Mouse (Mus musculus) midbrain, embryonic 14.5 days (tissue): Measurements from ENCODE around the gene Rsc1a1. TPM values are rescaled to one million over a fixed set of nuclear protein-coding genes. Genes with fewer than 3 reads are reported as not detected.

Source experiments
- ATAC-seq: fragments of 200-750 bp; cut with Nextera tagmentation; 2 replicates; pipeline ENCODE4 v1.8.0; 2017; ENCODE audit warnings: moderate number of reproducible peaks, moderate library complexity; ENCODE audit not compliant: low FRiP score, low TSS enrichment
- DNase-seq: peaks from one replicate; pipeline ENCODE4 v3.0.0-alpha.2; 2015
- H3K27ac ChIP-seq: fragments of 300-500 bp; sonication (generic); replicated peaks from 2 replicates; pipeline ENCODE4 v1.5.1; 2014; ENCODE audit warnings: mild to moderate bottlenecking, low read depth, low read length, moderate library complexity
- H3K27me3 ChIP-seq: fragments of 300-500 bp; sonication (generic); 2 replicates; pipeline ENCODE4 v1.6.1; 2014; ENCODE audit warnings: low read length, control low read depth, mixed read lengths; ENCODE audit not compliant: control insufficient read depth, insufficient read depth
- H3K36me3 ChIP-seq: fragments of 300-500 bp; sonication (generic); 2 replicates; pipeline ENCODE4 v1.6.1; 2014; ENCODE audit warnings: low read length, control low read depth; ENCODE audit not compliant: control insufficient read depth, insufficient read depth
- H3K4me1 ChIP-seq: fragments of 300-500 bp; sonication (generic); 2 replicates; pipeline ENCODE4 v1.6.1; 2014; ENCODE audit warnings: mild to moderate bottlenecking, antibody characterized with exemption, low read length, control low read depth; ENCODE audit not compliant: control insufficient read depth, insufficient read depth
- H3K4me2 ChIP-seq: fragments of 300-500 bp; sonication (generic); 2 replicates; pipeline ENCODE4 v1.6.1; 2014; ENCODE audit warnings: mild to moderate bottlenecking, low read length, moderate library complexity
- H3K4me3 ChIP-seq: fragments of 300-500 bp; sonication (generic); replicated peaks from 2 replicates; pipeline ENCODE4 v1.5.1; 2014; ENCODE audit warnings: low read depth, low read length
- H3K9ac ChIP-seq: fragments of 300-500 bp; sonication (generic); replicated peaks from 2 replicates; pipeline ENCODE4 v1.6.1; 2014; ENCODE audit warnings: mild to moderate bottlenecking, low read length, moderate library complexity
- H3K9me3 ChIP-seq: fragments of 300-500 bp; sonication (generic); 2 replicates; pipeline ENCODE4 v1.6.1; 2016; ENCODE audit warnings: low read length, control low read depth, mixed read lengths; ENCODE audit not compliant: control insufficient read depth
- WGBS: fragments of 180-500 bp; shearing (Covaris S2); extraction: QIAGEN DNeasy Blood & Tissue Kit; methylation state at CpG from one replicate; pipeline ENCODE4 v1.1.7; 2014; 5-methylcytosine and 5-hydroxymethylcytosine counted together
- polyA plus RNA-seq: library from polyadenylated mRNA; unstranded; fragments of >200 nt; fragmentation: Nextera tagmentation; extraction: Ambion mirVana; gene quantifications from 2 replicates; pipeline ENCODE4 v1.2.1, GENCODE M21; 2014

The Rsc1a1 gene
- polyA plus RNA-seq, 1 experiment from 2014 or later = not detected

DNA sequence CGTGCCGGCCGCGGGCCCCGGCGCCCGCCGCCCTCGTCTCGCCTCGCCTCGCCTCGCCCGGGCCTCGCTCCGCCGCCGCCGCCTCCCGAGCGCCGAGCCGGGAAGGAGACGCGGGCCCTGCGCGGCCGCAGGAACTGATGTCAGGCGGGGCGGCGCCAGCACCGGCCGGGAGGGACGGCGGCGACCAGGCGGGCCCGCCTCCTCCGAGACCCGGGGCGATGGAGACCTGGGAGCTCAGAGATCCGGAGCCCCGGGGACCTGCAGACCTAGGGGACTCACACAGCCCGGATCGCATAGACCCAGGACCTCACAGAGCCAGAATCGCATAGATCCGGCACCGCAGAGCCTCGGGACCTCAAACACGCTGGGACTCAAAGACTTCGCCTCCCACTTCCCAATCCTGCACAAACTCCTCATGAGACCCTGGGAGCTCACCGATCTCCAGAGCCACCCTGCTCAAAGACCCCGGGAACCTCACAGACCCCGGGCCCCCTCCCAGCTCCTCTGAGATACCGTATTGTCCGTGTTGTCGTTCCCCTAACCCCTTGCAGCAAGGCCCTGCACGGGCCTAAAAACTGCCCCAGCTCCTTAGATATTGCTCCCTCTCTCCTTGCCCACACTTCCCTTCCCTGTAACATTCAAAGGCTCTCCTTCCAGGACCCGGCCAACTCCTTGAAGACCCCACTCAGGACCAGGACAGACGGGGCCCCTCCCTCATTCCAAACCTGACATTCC, 21.2 kb downstream of the Rsc1a1 start:
- ATAC-seq = peak; percentile 76
- peak; percentile 84 for DNase-seq
- Histone ChIP-seq H3K9ac (peak overlapping the region; percentile 98), H3K9me3 (no peaks in the 10 kb centered on the region), H3K4me2 (peak overlapping the region; percentile 64), H3K27me3 (no peaks in the 10 kb centered on the region), H3K4me3 (peak overlapping the region; percentile 76), H3K4me1 (peaks cover 11% of the 10 kb centered on the region), H3K36me3 (peaks cover 13% of the 10 kb centered on the region), H3K27ac (peak overlapping the region; percentile 83)
- under 1% methylated on average over 59 of the region's 60 CpGs for WGBS

DNA sequence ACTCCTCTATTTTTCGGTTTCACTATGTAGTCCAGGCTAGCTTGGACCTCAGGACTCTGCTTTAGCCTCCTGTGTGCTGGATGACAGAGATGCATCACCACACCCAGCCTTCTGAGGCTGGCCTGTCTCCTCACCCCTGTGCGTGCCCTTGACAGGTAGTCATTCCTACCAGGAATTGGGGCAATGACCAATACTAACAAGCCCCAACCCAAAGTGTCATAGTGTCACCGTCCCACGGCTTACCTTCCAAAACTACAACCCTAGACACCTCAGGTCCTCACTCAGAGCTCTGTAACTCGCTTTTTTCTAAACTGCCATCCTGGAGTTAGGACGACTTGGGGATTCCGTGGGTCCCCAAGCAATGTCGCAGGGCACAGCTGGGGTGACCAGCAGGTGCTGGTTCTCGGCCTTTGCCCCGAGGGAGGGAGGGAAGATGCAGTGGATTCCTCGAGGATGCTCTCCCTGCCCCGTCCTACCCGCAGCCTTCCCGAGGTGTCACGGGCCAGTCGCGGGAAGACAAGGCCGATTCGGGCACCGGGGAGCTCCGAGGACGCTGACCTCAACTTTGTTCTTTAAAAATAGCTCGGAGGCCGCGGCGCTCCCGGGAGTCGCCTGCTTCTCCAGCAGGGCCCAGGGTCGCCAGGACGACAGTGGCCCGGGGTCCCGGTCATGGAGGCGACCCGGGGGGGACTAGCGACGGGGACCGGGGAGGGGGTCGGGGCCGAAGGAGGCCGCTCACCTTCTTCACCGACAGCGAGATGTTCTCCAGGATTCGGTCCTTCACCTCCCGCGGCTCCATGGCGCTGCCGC, 22.1 kb downstream of the Rsc1a1 start:
- Histone ChIP-seq H3K9me3 (no peaks in the 10 kb centered on the region), H3K36me3 (peaks cover 18% of the 10 kb centered on the region), H3K4me3 (peak overlapping the region; percentile 76), H3K27me3 (no peaks in the 10 kb centered on the region), H3K27ac (peak overlapping the region; percentile 83), H3K4me1 (peaks cover 11% of the 10 kb centered on the region), H3K9ac (peak overlapping the region; percentile 98), H3K4me2 (peak overlapping the region; percentile 64)
- peak; percentile 34 for ATAC-seq
- peak; percentile 56 for DNase-seq
- 4% methylated on average over 47 of the region's 47 CpGs for WGBS

DNA sequence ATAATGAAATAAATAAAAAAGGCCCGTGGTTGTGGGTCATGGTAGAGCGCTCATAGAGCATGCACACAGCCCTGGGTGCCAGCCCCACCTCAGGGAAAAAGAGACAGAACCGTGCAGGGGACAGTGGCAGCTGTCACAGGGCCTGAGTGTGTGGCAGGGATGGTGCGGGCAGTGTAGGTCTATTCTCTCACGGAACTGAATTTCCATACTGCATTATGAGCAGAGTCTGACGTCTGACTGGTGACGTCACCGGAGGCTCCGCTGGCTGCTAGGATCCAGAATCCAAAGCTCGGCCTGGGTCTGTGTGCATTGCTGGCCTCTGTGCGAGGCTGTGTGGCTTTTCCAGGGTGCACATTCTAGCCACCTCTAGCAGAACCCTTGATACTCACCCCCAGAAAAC, 24.5 kb downstream of the Rsc1a1 start:
- 71% methylated on average over 11 of the region's 11 CpGs for WGBS
- no peaks in the 10 kb centered on the region for H3K27me3 ChIP-seq
- no peak overlapping the region for H3K4me2 ChIP-seq
- H3K9me3 ChIP-seq = no peaks in the 10 kb centered on the region
- peaks cover 22% of the 10 kb centered on the region for H3K36me3 ChIP-seq
- no peak overlapping the region for H3K9ac ChIP-seq
- H3K4me3 ChIP-seq = no peak overlapping the region
- peaks cover 11% of the 10 kb centered on the region for H3K4me1 ChIP-seq
- DNase-seq (no peak), ATAC-seq (no peak)
- no peak overlapping the region for H3K27ac ChIP-seq

DNA sequence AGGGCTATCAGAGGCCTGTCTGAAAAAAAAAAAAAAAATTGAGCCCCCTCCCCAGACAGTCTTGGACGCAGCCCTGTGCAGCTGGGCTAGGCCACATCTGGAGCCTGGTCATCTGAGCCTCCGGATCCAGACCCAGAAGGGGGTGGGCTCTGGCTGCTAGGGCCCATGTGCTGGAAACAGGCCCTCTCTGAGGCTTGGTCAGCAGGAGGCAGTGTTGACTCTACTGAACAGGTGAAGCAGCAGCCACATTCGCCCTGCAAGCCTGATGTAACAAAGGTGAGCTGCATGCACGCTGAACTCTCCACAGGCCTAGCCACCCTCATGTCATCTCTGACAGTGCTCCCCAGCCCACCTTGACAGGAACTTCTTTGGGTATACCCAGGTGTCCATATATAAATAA, 25.7 kb downstream of the Rsc1a1 start:
- Histone ChIP-seq H3K4me3 (no peak overlapping the region), H3K9me3 (no peaks in the 10 kb centered on the region), H3K27ac (no peak overlapping the region), H3K27me3 (no peaks in the 10 kb centered on the region), H3K36me3 (peaks cover 22% of the 10 kb centered on the region), H3K9ac (no peak overlapping the region), H3K4me1 (peaks cover 9% of the 10 kb centered on the region), H3K4me2 (no peak overlapping the region)
- WGBS = 70% methylated on average over 4 of the region's 4 CpGs
- ATAC-seq (no peak), DNase-seq (no peak)

DNA sequence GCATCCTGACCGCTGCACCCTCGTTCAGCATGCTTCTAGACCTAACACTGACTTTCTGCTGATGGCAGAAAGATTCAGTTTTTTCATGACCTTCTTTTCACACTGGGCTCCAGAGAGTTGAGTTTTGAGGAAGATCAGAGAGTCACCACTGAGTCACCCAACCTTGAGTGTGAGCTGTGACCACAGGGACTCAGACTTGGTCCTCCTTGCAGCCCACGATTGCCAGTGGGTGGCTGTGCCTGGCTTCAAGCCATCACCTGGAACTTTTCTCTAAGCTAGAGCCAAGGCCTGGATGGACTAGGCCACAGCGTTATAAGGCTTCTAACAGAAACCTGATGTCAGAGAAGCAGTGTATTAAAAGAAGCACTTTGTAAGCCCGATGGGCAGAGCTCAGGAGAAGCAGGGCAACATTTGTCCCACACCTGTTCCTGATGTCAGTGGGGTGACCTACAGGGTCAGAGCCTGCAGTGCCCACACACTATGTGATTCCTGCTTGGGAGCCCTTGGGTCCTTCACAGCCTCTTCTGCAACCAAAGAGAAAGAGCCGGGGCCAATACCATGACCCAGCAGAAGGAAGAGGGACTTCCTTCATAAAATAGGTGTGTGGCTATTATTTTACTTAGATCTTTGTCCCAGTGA, 26.4 kb downstream of the Rsc1a1 start:
- Histone ChIP-seq H3K4me3 (no peak overlapping the region), H3K27me3 (no peaks in the 10 kb centered on the region), H3K9ac (no peak overlapping the region), H3K36me3 (peaks cover 25% of the 10 kb centered on the region), H3K4me2 (no peak overlapping the region), H3K9me3 (no peaks in the 10 kb centered on the region), H3K27ac (no peak overlapping the region), H3K4me1 (peaks cover 9% of the 10 kb centered on the region)
- ATAC-seq (no peak), DNase-seq (no peak)
- 95% methylated on average over 6 of the region's 6 CpGs for WGBS

DNA sequence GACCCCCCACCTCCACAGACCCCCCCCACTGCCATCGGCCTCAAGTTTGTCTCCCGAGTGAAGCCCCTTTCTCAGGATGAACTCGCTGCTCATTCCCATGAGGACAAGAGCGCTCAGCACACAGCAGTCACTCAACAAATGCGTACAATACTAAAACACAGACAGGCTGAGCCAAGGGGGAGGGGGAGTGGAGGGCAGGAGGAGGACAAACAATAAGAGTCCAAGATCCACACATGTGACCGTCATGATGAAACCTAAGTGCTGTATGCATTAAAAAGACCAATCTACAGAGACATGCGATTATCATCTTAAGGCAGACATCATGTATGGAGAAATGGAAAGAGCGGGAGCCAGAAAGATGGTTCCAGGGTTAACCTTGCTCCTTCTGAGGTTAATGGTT, 28.5 kb downstream of the Rsc1a1 start:
- peaks cover 4% of the 10 kb centered on the region; the same call in 1 of the 2 replicates for H3K4me1 ChIP-seq
- DNase-seq (no peak), ATAC-seq (no peak)
- H3K4me3 ChIP-seq = no peak overlapping the region
- H3K9ac ChIP-seq = no peak overlapping the region
- H3K36me3 ChIP-seq = peaks cover 34% of the 10 kb centered on the region
- WGBS = 68% methylated on average over 8 of the region's 8 CpGs
- H3K4me2 ChIP-seq = no peak overlapping the region
- H3K27ac ChIP-seq = no peak overlapping the region
- no peaks in the 10 kb centered on the region for H3K9me3 ChIP-seq
- no peaks in the 10 kb centered on the region for H3K27me3 ChIP-seq

DNA sequence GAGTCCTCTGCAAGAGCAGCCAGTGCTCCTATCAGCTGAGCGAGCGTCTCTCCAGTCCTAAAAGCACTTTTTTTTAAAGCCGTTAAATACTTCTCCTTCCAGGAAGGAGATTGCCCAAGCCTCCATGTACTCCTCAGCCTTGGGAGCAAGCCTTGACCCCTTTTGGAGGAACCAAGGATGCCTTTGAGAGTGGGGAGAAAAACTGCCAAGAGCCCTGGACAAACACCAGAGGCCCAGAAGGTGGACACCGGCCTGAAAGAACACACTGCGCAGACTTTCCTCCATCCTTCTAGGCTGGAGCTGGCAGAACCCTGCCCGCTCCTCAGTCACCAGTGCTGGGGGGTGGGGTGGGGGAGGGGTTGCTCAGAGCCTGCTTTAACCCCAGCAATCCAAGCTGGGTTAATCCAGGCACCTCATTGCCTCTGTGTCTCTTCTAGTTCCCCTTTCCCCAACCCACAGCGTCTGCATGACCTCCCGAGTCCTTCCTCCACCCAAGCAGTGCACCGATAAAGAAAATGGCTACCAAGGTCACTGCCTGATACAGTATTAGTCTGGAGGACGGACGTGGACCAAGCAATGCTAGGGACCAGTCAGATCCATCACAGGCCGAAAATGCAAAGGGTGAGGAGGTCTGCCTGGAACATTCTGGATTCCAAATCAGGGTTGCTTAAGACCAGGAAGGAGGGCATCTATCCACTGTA, 29.3 kb downstream of the Rsc1a1 start:
- ATAC-seq (no peak), DNase-seq (no peak)
- no peak overlapping the region for H3K9ac ChIP-seq
- H3K9me3 ChIP-seq = no peaks in the 10 kb centered on the region
- H3K27ac ChIP-seq = no peak overlapping the region
- peaks cover 4% of the 10 kb centered on the region; the same call in 1 of the 2 replicates for H3K4me1 ChIP-seq
- H3K4me2 ChIP-seq = no peak overlapping the region
- H3K4me3 ChIP-seq = no peak overlapping the region
- peaks cover 40% of the 10 kb centered on the region for H3K36me3 ChIP-seq
- 92% methylated on average over 12 of the region's 12 CpGs for WGBS
- H3K27me3 ChIP-seq = no peaks in the 10 kb centered on the region

DNA sequence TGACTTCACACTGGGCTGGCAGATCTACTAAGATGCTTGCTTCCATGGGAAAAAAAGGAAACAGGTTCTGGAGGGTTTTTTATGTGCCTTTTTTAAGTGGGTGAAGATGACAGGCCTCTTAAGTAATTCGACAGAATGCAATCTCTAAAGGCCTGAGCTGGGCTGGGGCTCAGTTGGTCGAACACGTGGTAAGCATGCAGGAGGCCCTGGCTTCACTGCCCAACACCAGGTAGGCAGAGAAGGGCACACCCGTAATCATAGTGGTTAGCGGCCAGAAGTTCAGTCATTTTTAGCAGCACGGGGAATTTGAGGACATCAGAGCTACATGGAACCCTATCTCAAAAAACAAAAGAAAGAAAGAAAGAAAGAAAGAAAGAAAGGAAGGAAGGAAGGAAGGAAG, 30.9 kb downstream of the Rsc1a1 start:
- no peak for ATAC-seq
- Histone ChIP-seq H3K27me3 (no peaks in the 10 kb centered on the region), H3K27ac (no peak overlapping the region), H3K9me3 (no peaks in the 10 kb centered on the region), H3K4me1 (peaks cover 4% of the 10 kb centered on the region; the same call in 1 of the 2 replicates), H3K4me3 (no peak overlapping the region), H3K36me3 (peaks cover 27% of the 10 kb centered on the region), H3K9ac (no peak overlapping the region), H3K4me2 (no peak overlapping the region)
- no peak for DNase-seq
- WGBS = 94% methylated on average over 6 of the region's 6 CpGs
